Mouse (Mus musculus): Measurements from ENCODE around the gene Maf. TPM values are rescaled to one million over a fixed set of nuclear protein-coding genes. Genes with fewer than 3 reads are reported as not detected.

Gene Maf
- total RNA-seq (2021), result 10 to 100 TPM; 16.3 to 27.1 TPM
- long read RNA-seq, experiment 1, full-length matches to known transcripts, result 6 of 6 reads
- long read RNA-seq, experiment 1, partial matches to known transcripts, result 0 of 6 reads
- long read RNA-seq, experiment 1, other reads (novel, unspliced or antisense), result 0 of 6 reads
- long read RNA-seq, experiment 2, full-length matches to known transcripts, result 15 of 15 reads
- long read RNA-seq, experiment 2, partial matches to known transcripts, result 0 of 15 reads
- long read RNA-seq, experiment 2, other reads (novel, unspliced or antisense), result 0 of 15 reads

- peak; percentile 76 to 89 for DNase-seq (ENCODE audit: low spot score in 2 of 2)
These were observed at the start of gene Maf for GRCm38 (mm10) chr8:115707731-115708590. Maf (minus strand) TSS chr8:115707794.

GRCm38 (mm10) chr8:115756965-115757364, 49.4 kb upstream of the Maf start:
- no peak for DNase-seq (ENCODE audit: low spot score in 2 of 2)

- no peak for DNase-seq (ENCODE audit: low spot score in 2 of 2)
These were observed 48.4 kb upstream of the Maf start for GRCm38 (mm10) chr8:115756027-115756426.

GRCm38 (mm10) chr8:115754694-115755093, 47.1 kb upstream of the Maf start:
- DNase-seq (ENCODE audit: low spot score in 2 of 2), result no peak

GRCm38 (mm10) chr8:115753801-115754200, 46.2 kb upstream of the Maf start:
- no peak for DNase-seq (ENCODE audit: low spot score in 2 of 2)

GRCm38 (mm10) chr8:115747426-115747825, 39.8 kb upstream of the Maf start:
- no peak for DNase-seq (ENCODE audit: low spot score in 2 of 2)

- DNase-seq (ENCODE audit: low spot score in 2 of 2), result no peak
These were observed 38.1 kb upstream of the Maf start for GRCm38 (mm10) chr8:115745648-115746047.

GRCm38 (mm10) chr8:115743441-115743840, 35.8 kb upstream of the Maf start:
- no peak for DNase-seq (ENCODE audit: low spot score in 2 of 2)

GRCm38 (mm10) chr8:115742646-115743045, 35.1 kb upstream of the Maf start:
- DNase-seq (ENCODE audit: low spot score in 2 of 2), result no peak

- DNase-seq (ENCODE audit: low spot score in 2 of 2), result no peak
These were observed 34.4 kb upstream of the Maf start for GRCm38 (mm10) chr8:115741964-115742363.

GRCm38 (mm10) chr8:115739756-115740155, 32.2 kb upstream of the Maf start:
- DNase-seq (ENCODE audit: low spot score in 2 of 2), result no peak

GRCm38 (mm10) chr8:115732401-115732800, 24.8 kb upstream of the Maf start:
- no peak for DNase-seq (ENCODE audit: low spot score in 2 of 2)

- no peak for DNase-seq (ENCODE audit: low spot score in 2 of 2)
These were observed 19.2 kb upstream of the Maf start for GRCm38 (mm10) chr8:115726807-115727206.

- no peak for DNase-seq (ENCODE audit: low spot score in 2 of 2)
These were observed 18.6 kb upstream of the Maf start for GRCm38 (mm10) chr8:115726231-115726630.

- DNase-seq (ENCODE audit: low spot score in 2 of 2), result no peak
These were observed 11.5 kb upstream of the Maf start for GRCm38 (mm10) chr8:115719126-115719525.

GRCm38 (mm10) chr8:115718621-115719020, 11.0 kb upstream of the Maf start:
- DNase-seq (ENCODE audit: low spot score in 2 of 2), result no peak

- no peak for DNase-seq (ENCODE audit: low spot score in 2 of 2)
These were observed 7.7 kb upstream of the Maf start for GRCm38 (mm10) chr8:115715262-115715661.

GRCm38 (mm10) chr8:115711106-115711505, 3.5 kb upstream of the Maf start:
- DNase-seq (ENCODE audit: low spot score in 2 of 2), result no peak

- no peak for DNase-seq (ENCODE audit: low spot score in 2 of 2)
These were observed 2.3 kb upstream of the Maf start for GRCm38 (mm10) chr8:115709931-115710330.

- DNase-seq (ENCODE audit: low spot score in 2 of 2), result peak; percentile 86
These were observed 1.6 kb upstream of the Maf start for GRCm38 (mm10) chr8:115708936-115709780.

Data from adrenal gland, adult 18-20 months (tissue).